Mouse (Mus musculus) urinary bladder, adult 18-20 months (tissue): Measurements from ENCODE around the gene AA986860.
A peak's percentile ranks its signal among the peaks of the same experiment; 100 is the strongest.

Source experiments
- DNase-seq, 2 experiments: peaks; one replicate each; pipeline ENCODE4 v3.0.0; 2022; ENCODE audit warnings: low spot score in 2 of 2, mixed read lengths in 2 of 2

Gene AA986860

GRCm38 (mm10) chr1:130734852-130735251 lies 3.1 kb downstream of the AA986860 start:
- no peak for DNase-seq

- no peak for DNase-seq
These were observed 5.7 kb downstream of the AA986860 start for GRCm38 (mm10) chr1:130737411-130737881.

GRCm38 (mm10) chr1:130737916-130738315 lies 6.1 kb downstream of the AA986860 start:
- DNase-seq = no peak

DNA sequence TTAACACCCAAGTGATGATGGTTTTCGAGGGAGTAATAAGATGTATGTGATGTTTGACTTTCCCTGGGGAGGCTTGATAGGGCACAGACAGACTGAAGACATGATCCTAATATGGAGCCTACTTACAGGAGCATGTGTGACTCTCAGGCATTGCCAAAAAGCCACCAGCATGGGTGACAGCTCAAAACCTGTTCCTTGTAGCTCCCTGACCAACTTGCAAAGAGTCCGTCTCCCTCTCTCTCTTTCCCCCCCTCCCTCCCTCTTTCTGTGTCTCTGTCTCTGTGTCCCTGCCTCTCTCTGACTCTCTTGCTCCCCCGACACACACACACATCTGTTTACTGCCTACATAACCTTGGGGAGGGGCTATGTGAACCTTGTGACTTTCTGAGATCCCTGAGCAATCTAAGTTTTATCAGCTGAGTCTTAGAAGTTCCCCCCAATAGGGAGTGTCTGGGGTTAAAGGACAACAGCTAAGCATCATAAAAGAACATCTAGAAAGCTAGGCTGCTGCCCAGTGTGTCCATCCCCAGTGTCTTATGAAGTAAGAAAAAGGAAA lies 6.9 kb downstream of the AA986860 start:
- DNase-seq = no peak

DNA sequence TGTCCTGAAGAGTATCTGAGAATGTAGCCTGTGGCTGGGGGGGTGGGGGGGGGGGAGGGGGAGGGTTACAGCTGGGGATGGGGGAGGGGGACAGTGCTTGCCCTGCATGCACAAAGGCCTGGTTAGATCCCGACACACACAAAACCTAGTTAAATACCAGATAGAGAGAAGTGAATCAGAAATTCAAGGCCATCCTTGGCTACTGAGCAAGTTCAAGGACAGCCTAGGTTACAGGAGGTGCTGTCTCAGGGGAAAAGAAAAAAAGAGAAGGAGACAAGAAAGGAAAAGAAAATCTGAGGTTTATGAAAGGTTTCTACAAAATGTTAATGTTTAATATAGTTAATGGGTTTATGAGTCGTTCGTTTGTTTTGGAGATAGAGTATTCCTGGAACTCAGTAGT lies 7.9 kb downstream of the AA986860 start:
- DNase-seq = no peak

DNA sequence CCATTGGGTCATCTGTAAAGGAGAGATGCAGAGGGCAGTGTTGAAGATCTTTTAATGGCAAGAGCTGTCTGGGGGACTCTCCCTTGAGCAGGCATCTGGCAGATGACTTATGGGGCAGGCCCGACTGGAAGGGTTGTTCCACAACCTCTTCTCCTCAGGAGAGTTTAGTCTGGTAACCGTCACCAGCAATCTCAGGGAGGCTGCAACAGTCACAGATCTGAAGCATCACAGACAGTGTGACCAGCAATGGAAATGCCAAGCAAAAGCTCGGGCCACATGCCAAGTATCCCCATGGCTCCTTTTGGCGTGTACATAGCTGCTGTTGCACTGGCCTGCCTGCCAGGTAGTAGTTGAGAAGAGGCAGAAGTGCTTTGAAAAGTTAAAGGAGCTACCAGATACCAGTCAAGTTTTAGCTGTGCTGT lies 8.5 kb downstream of the AA986860 start:
- DNase-seq = no peak

- DNase-seq = no peak
These were observed 9.3 kb downstream of the AA986860 start for GRCm38 (mm10) chr1:130740781-130741720.

- DNase-seq = no peak
These were observed 10.4 kb downstream of the AA986860 start for GRCm38 (mm10) chr1:130742201-130742600.

DNA sequence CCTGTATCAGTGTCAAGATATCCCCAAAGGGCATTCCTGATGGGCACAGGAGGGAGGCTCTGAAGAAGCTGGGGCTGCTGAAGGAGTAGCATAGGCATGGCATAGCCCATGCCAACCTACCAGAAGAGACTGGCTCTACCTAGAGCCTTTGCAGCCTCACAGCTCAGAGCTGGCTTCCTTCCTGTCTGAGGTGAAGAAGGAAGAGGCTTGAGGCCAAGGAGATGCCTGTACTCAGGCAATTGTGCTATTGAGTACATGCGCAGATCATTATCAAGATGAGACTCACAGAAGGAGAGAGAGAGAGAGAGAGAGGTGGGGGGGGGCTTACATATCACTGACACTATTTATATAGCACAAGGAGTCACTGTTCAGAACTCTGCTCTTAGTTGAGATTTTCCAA lies 12.0 kb downstream of the AA986860 start:
- no peak for DNase-seq

DNA sequence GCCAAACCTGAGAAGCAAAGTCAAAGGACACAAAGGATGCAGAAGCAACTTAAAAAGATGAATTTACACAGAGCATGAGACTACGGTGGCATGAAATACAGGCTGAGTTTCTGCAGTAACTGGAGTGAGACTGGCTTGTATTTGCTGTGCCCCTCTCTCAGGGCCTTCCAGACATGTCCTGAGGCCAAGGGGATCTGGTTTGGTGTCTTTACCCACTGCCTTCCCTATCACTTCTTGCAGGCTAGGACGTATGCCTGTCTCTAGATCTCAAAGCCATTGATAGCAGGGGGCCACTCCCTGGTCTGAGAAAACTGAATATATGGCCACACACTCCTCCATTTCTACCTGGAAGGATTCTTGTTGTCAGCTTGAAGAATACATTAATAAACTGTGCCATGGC lies 12.4 kb downstream of the AA986860 start:
- DNase-seq = no peak

- no peak for DNase-seq
These were observed 13.2 kb downstream of the AA986860 start for GRCm38 (mm10) chr1:130744961-130745360.

GRCm38 (mm10) chr1:130745591-130745990 lies 13.8 kb downstream of the AA986860 start:
- no peak for DNase-seq

DNA sequence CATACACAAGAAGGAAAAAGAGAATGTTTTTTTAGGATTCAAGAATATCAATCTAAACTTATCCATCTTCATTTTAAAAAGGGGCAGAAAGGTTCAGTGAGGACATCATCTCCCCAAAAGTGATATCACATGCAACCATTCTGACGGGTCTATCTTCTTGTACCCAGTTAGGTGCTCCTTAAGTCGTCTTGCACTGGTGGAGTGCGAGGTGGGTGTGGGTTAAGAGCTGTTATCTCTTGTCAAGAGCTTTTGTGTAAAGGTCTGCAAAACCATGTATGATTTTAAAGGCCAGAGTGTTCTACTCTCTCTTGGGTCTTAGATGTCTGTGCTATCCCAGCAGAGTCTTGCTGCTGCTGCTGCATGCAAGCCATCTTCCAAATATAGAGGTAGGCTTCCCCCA lies 15.0 kb downstream of the AA986860 start:
- DNase-seq = no peak

GRCm38 (mm10) chr1:130759689-130760088 lies 27.9 kb downstream of the AA986860 start:
- no peak for DNase-seq

GRCm38 (mm10) chr1:130761597-130761996 lies 29.8 kb downstream of the AA986860 start:
- DNase-seq = no peak

DNA sequence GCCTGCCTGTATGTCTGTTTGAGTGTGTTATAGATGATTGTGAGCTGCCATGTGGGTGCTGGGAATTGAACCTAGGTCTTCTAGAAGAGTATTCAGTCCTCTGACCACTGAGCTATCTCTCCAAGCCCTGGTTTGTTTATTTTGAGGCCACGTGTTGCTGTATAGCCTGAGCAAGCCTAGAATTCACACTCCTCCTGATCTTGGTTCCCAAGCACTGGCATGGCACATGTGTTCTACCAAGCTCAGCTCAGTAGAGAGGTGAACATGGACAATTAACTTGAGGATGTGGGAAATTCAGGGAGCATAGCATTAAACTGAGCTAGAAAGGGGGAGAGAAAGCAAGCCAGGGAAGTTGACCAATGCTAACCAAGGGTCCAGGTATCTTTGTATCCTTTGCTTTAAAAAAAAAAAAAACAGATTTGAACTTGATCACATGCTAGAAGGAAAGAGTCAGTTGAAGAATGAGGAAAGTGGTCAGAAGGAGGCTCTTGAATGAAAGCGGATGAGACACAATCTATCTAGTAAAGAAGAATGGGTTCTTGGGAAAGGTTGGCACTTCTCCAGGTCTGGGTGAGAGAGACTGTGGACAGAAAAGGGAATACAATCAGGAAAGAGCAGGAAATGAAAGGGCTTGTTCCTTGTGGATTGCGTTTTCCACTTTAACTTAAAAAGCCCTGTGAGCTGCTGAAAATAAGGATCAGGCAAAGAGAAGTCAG lies 30.4 kb downstream of the AA986860 start:
- DNase-seq = no peak

GRCm38 (mm10) chr1:130764027-130764461 lies 32.3 kb downstream of the AA986860 start:
- DNase-seq = peak; percentile 49 to 67

GRCm38 (mm10) chr1:130767066-130767465 lies 35.3 kb downstream of the AA986860 start:
- DNase-seq = no peak

- DNase-seq = no peak
These were observed 38.1 kb downstream of the AA986860 start for GRCm38 (mm10) chr1:130769925-130770324.

DNA sequence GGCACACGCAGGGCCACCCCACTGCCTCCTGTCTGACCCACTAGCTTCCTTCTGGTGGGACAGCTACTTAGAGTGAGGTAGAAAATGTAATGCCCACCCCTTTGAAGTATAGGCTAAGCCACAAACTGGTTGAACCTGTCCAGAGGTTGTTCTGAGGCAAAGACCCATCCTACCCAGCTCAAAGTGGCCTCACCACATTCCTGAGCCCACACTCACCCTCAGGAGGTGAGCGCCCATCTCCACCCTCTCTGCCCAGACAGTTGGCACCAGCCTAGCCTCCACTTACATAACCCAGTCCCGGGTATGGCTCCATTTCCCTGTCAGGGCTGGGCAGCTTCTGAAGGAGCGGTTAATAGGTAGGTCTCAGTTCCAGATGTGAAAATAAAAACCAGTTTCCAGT lies 38.7 kb downstream of the AA986860 start:
- peak in 1 of 2 experiments; percentile 78 for DNase-seq

DNA sequence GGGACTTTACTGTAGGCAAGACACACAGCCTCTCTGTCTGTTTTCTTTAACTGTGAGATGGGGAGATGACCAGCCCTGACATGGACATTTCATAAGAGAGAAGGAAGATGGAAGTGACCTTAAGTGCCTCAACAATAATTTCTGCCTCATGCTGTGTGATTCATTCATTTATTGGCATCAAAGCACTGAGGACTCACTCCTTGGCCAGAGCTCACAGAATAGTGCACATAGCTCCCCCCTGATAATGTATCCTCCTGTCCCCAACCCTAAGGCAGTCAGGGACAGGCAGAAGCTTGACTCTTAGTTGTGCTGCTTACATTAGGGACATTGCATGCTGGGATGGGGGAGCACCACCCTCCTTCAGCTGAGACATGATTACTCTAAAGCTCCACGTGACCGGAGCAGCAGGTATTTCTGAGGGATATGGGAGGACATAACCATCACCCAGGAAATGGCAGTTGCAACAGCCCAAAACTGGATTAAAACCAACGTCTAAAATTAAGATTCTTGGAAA lies 39.3 kb downstream of the AA986860 start:
- no peak for DNase-seq

GRCm38 (mm10) chr1:130775234-130775633 lies 43.5 kb downstream of the AA986860 start:
- no peak for DNase-seq
